Mouse (Mus musculus): ENCODE data around the gene Prkn. TPM values are rescaled to one million over a fixed set of nuclear protein-coding genes. Genes with fewer than 3 reads are reported as not detected.

Prkn gene
- total and polyA plus RNA-seq, 3 experiments = 0.39 to 0.50 TPM; not detected in 1

- H3K36me3 ChIP-seq (ENCODE audit: control insufficient read depth in 1 of 2, insufficient read depth in 2 of 2, low read length in 2 of 2) = no peaks in the 10 kb centered on the region
- no peak for TF ChIP-seq SMC3 (IDR thresholded peaks at IDR 0.05; ENCODE audit: low read depth, low read length)
- no peak overlapping the region for H3K9ac ChIP-seq (ENCODE audit: control insufficient read depth, low read depth, low read length, poor library complexity, severe bottlenecking)
- no peak for DNase-seq (ENCODE audit: low read depth, low spot score)
- H3K4me3 ChIP-seq (ENCODE audit: control insufficient read depth in 1 of 2, insufficient read depth in 1 of 2, low read depth in 2 of 2, low read length in 2 of 2) = no peak overlapping the region
- no peaks in the 10 kb centered on the region for H3K79me2 ChIP-seq (ENCODE audit: control insufficient read depth, insufficient read depth, low read length, poor library complexity)
- no peaks in the 10 kb centered on the region for H3K27me3 ChIP-seq (ENCODE audit: control insufficient read depth in 1 of 2, insufficient read depth in 2 of 2, low read length in 2 of 2)
- no peak overlapping the region for H3K27ac ChIP-seq (ENCODE audit: control insufficient read depth, low read depth, low read length)
- no peaks in the 10 kb centered on the region for H3K9me3 ChIP-seq (replicated peaks; ENCODE audit: insufficient read depth, low read length)
- H3K4me1 ChIP-seq (ENCODE audit: control insufficient read depth in 1 of 2, insufficient read depth in 2 of 2, low read length in 2 of 2) = peaks cover 0 to 3% of the 10 kb centered on the region in 2 experiments; a peak in 1 of 4 replicates
These were observed 890.7 kb downstream of the Prkn start for GRCm38 (mm10) chr17:11730656-11731594.

GRCm38 (mm10) chr17:11735158-11735877, 895.1 kb downstream of the Prkn start:
- Histone ChIP-seq H3K4me1 (ENCODE audit: control insufficient read depth in 1 of 2, insufficient read depth in 2 of 2, low read length in 2 of 2) (peaks cover 0 to 3% of the 10 kb centered on the region in 2 experiments; a peak in 1 of 4 replicates), H3K9ac (ENCODE audit: control insufficient read depth, low read depth, low read length, poor library complexity, severe bottlenecking) (no peak overlapping the region), H3K27me3 (ENCODE audit: control insufficient read depth in 1 of 2, insufficient read depth in 2 of 2, low read length in 2 of 2) (no peaks in the 10 kb centered on the region), H3K79me2 (ENCODE audit: control insufficient read depth, insufficient read depth, low read length, poor library complexity) (no peaks in the 10 kb centered on the region), H3K27ac (ENCODE audit: control insufficient read depth, low read depth, low read length) (no peak overlapping the region), H3K36me3 (ENCODE audit: control insufficient read depth in 1 of 2, insufficient read depth in 2 of 2, low read length in 2 of 2) (no peaks in the 10 kb centered on the region), H3K9me3 (replicated peaks; ENCODE audit: insufficient read depth, low read length) (no peaks in the 10 kb centered on the region), H3K4me3 (ENCODE audit: control insufficient read depth in 1 of 2, insufficient read depth in 1 of 2, low read depth in 2 of 2, low read length in 2 of 2) (peak overlapping the region; percentile 52 to 53; a peak in 3 of 4 replicates)
- no peak for TF ChIP-seq BHLHE40 (IDR thresholded peaks at IDR 0.05; ENCODE audit: borderline replicate concordance, low read depth, low read length)
- no peak for TF ChIP-seq UBTF (IDR thresholded peaks at IDR 0.05; ENCODE audit: borderline replicate concordance, insufficient read depth, low read depth, low read length)
- TF ChIP-seq USF2 (IDR thresholded peaks at IDR 0.05; ENCODE audit: borderline replicate concordance in 1 of 2, insufficient read depth in 1 of 2, low read depth in 1 of 2, low read length in 2 of 2) = no peak
- TF ChIP-seq ZKSCAN1 (IDR thresholded peaks at IDR 0.05; ENCODE audit: low read depth, low read length) = no peak
- no peak for TF ChIP-seq MAZ (IDR thresholded peaks at IDR 0.05; ENCODE audit: low read depth, low read length)
- TF ChIP-seq MAX (IDR thresholded peaks at IDR 0.05; ENCODE audit: low read length) = no peak
- TF ChIP-seq E2F4 (IDR thresholded peaks at IDR 0.05; ENCODE audit: borderline replicate concordance, low read depth, low read length) = no peak
- TF ChIP-seq CHD1 (IDR thresholded peaks at IDR 0.05; ENCODE audit: low read depth, low read length) = no peak
- TF ChIP-seq RCOR1 (IDR thresholded peaks at IDR 0.05; ENCODE audit: low read depth, low read length) = no peak
- TF ChIP-seq GABPA (IDR thresholded peaks at IDR 0.05; ENCODE audit: low read depth, low read length) = no peak
- no peak for TF ChIP-seq RAD21 (IDR thresholded peaks at IDR 0.05; ENCODE audit: low read depth, low read length)
- no peak for TF ChIP-seq MAFK (IDR thresholded peaks at IDR 0.05; ENCODE audit: borderline replicate concordance, low read depth, low read length)
- no peak for TF ChIP-seq KAT2A (conservative IDR thresholded peaks at IDR 0.05; ENCODE audit: low read depth, low read length)
- TF ChIP-seq CHD2 (IDR thresholded peaks at IDR 0.05; ENCODE audit: low read length) = no peak
- TF ChIP-seq ZMIZ1 (IDR thresholded peaks at IDR 0.05; ENCODE audit: low read depth, low read length) = no peak
- TF ChIP-seq ELF1 (IDR thresholded peaks at IDR 0.05; ENCODE audit: low read depth, low read length) = no peak
- TF ChIP-seq TAL1 (IDR thresholded peaks at IDR 0.05; ENCODE audit: low read length) = no peak
- TF ChIP-seq POLR2AphosphoS2 (IDR thresholded peaks at IDR 0.05; ENCODE audit: low read length) = no peak
- TF ChIP-seq TBP (IDR thresholded peaks at IDR 0.05; ENCODE audit: low read depth, low read length) = no peak
- peak; percentile 28 for DNase-seq (ENCODE audit: low read depth, low spot score)

Measured in MEL (cell line).